Mouse (Mus musculus) heart, embryonic 16.5 days (tissue): Measurements from ENCODE around the gene Gm9887. TPM values are rescaled to one million over a fixed set of nuclear protein-coding genes. Genes with fewer than 3 reads are reported as not detected.

Source experiments
- ATAC-seq: fragments of 200-750 bp; cut with Nextera tagmentation; replicated peaks from 2 replicates; pipeline ENCODE4 v1.8.0; 2017; ENCODE audit warnings: moderate number of reproducible peaks; ENCODE audit not compliant: insufficient read depth, low FRiP score; ENCODE audit errors: extremely low read depth
- H3K27ac ChIP-seq: fragments of 300-500 bp; sonication (generic); 2 replicates; pipeline ENCODE4 v1.5.1; 2014; ENCODE audit warnings: mild to moderate bottlenecking, low read length, control low read depth, moderate library complexity
- H3K27me3 ChIP-seq: fragments of 300-500 bp; sonication (generic); 2 replicates; pipeline ENCODE4 v1.6.1; 2014; ENCODE audit warnings: low read length, mixed read lengths; ENCODE audit not compliant: control insufficient read depth, insufficient read depth
- H3K36me3 ChIP-seq: fragments of 300-500 bp; sonication (generic); 2 replicates; pipeline ENCODE4 v1.6.1; 2014; ENCODE audit not compliant: control insufficient read depth, insufficient read depth
- H3K4me1 ChIP-seq: fragments of 300-500 bp; sonication (generic); 2 replicates; pipeline ENCODE4 v1.6.1; 2014; ENCODE audit warnings: low read length, mixed read lengths; ENCODE audit not compliant: control insufficient read depth, insufficient read depth
- H3K4me2 ChIP-seq: fragments of 300-500 bp; sonication (generic); 2 replicates; pipeline ENCODE4 v1.6.1; 2014; ENCODE audit warnings: low read depth, mild to moderate bottlenecking, control low read depth, low read length
- H3K4me3 ChIP-seq: fragments of 300-500 bp; sonication (generic); 2 replicates; pipeline ENCODE4 v1.5.1; 2014; ENCODE audit warnings: mild to moderate bottlenecking, control low read depth, low read length
- H3K9ac ChIP-seq: fragments of 300-500 bp; sonication (generic); 2 replicates; pipeline ENCODE4 v1.6.1; 2014; ENCODE audit warnings: low read length, control low read depth
- H3K9me3 ChIP-seq: fragments of 300-500 bp; sonication (generic); replicated peaks from 2 replicates; pipeline ENCODE4 v1.6.1; 2016; ENCODE audit warnings: low read length; ENCODE audit not compliant: control insufficient read depth
- WGBS: fragments of 180-500 bp; shearing (Covaris S2); extraction: QIAGEN DNeasy Blood & Tissue Kit; methylation state at CpG from one replicate; pipeline ENCODE4 v1.1.7; 2014; 5-methylcytosine and 5-hydroxymethylcytosine counted together
- polyA plus RNA-seq: library from polyadenylated mRNA; unstranded; fragments of >200 nt; fragmentation: Nextera tagmentation; extraction: Ambion mirVana; gene quantifications from 2 replicates; pipeline ENCODE4 v1.2.1, GENCODE M21; 2015

Gene Gm9887
- polyA plus RNA-seq, 1 experiment from 2014 or later: 1.5 TPM

- no peak overlapping the region for H3K4me2 ChIP-seq
- WGBS: 52% methylated on average over 3 of the region's 3 CpGs
- H3K4me1 ChIP-seq: no peaks in the 10 kb centered on the region
- H3K36me3 ChIP-seq: no peaks in the 10 kb centered on the region
- H3K4me3 ChIP-seq: no peak overlapping the region
- H3K27me3 ChIP-seq: no peaks in the 10 kb centered on the region
- no peaks in the 10 kb centered on the region for H3K9me3 ChIP-seq
- ATAC-seq: no peak
- no peak overlapping the region for H3K27ac ChIP-seq
- H3K9ac ChIP-seq: no peak overlapping the region
Measured at GRCm38 (mm10) chr12:69413303-69413702, 41.0 kb upstream of the Gm9887 start.

DNA sequence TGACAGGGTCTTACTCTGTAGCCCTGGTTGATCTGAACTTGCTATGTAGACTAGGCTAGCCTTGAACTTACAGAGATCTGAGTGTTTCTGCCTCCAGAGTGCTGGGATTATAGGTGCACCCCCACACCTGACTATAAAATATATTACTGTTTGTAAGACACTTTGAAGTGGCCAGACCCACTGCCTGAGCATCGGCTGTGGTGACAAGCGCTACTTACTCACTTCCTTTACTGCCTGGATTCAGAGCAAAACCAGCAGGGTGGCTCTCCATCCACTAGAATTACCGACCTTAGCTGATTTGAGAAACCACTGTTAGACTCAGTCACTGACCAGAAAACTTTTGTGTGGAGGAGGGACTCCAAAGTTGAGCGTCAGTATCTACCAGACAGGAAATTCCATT lies 39.7 kb upstream of the Gm9887 start:
- no peaks in the 10 kb centered on the region for H3K4me1 ChIP-seq
- no peak overlapping the region for H3K4me3 ChIP-seq
- H3K27ac ChIP-seq: no peak overlapping the region
- H3K4me2 ChIP-seq: no peak overlapping the region
- no peaks in the 10 kb centered on the region for H3K9me3 ChIP-seq
- H3K9ac ChIP-seq: no peak overlapping the region
- H3K36me3 ChIP-seq: no peaks in the 10 kb centered on the region
- no peak for ATAC-seq
- WGBS: 48% methylated on average over 4 of the region's 4 CpGs
- H3K27me3 ChIP-seq: no peaks in the 10 kb centered on the region

GRCm38 (mm10) chr12:69410767-69411166 lies 38.5 kb upstream of the Gm9887 start:
- H3K27me3 ChIP-seq: no peaks in the 10 kb centered on the region
- no peaks in the 10 kb centered on the region for H3K4me1 ChIP-seq
- no peak overlapping the region for H3K27ac ChIP-seq
- no peaks in the 10 kb centered on the region for H3K9me3 ChIP-seq
- H3K4me2 ChIP-seq: no peak overlapping the region
- H3K36me3 ChIP-seq: no peaks in the 10 kb centered on the region
- WGBS: 53% methylated on average over 5 of the region's 5 CpGs
- no peak overlapping the region for H3K9ac ChIP-seq
- no peak for ATAC-seq
- H3K4me3 ChIP-seq: no peak overlapping the region

GRCm38 (mm10) chr12:69402594-69403167 lies 30.4 kb upstream of the Gm9887 start:
- Histone ChIP-seq H3K36me3 (no peaks in the 10 kb centered on the region), H3K4me3 (no peak overlapping the region), H3K27ac (no peak overlapping the region), H3K9me3 (no peaks in the 10 kb centered on the region), H3K27me3 (no peaks in the 10 kb centered on the region), H3K4me2 (no peak overlapping the region), H3K4me1 (no peaks in the 10 kb centered on the region), H3K9ac (no peak overlapping the region)
- 86% methylated on average over 13 of the region's 13 CpGs for WGBS
- ATAC-seq: no peak

GRCm38 (mm10) chr12:69402100-69402499 lies 29.8 kb upstream of the Gm9887 start:
- no peak overlapping the region for H3K4me2 ChIP-seq
- no peak overlapping the region for H3K27ac ChIP-seq
- H3K9ac ChIP-seq: no peak overlapping the region
- no peak for ATAC-seq
- H3K4me3 ChIP-seq: no peak overlapping the region
- no peaks in the 10 kb centered on the region for H3K9me3 ChIP-seq
- no peaks in the 10 kb centered on the region for H3K36me3 ChIP-seq
- 49% methylated on average over 9 of the region's 9 CpGs for WGBS
- H3K27me3 ChIP-seq: no peaks in the 10 kb centered on the region
- no peaks in the 10 kb centered on the region for H3K4me1 ChIP-seq

DNA sequence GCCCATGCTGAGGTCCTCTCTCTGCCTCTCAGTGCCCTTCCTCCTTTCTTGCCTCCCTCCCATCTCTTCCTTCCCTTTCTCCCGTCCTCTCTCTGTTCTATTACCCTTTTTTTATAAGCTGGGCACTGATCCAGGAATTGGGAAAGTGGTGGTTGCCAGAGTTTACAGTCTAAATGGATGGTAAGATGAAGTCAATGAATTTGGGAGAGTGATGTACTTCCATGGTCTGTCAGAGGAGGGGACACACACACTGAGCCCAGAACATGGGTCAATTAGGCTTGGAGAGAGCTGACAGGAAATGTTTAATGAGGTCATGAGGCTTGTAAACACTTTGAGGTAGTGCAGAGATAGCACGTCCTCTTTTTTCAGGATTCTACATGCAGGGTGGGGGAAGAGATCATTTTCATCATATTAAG lies 28.6 kb upstream of the Gm9887 start:
- H3K4me1 ChIP-seq: no peaks in the 10 kb centered on the region
- no peaks in the 10 kb centered on the region for H3K36me3 ChIP-seq
- H3K27me3 ChIP-seq: no peaks in the 10 kb centered on the region
- no peak for ATAC-seq
- WGBS: 25% methylated on average over 2 of the region's 2 CpGs
- no peak overlapping the region for H3K4me3 ChIP-seq
- no peaks in the 10 kb centered on the region for H3K9me3 ChIP-seq
- H3K4me2 ChIP-seq: no peak overlapping the region
- no peak overlapping the region for H3K9ac ChIP-seq
- no peak overlapping the region for H3K27ac ChIP-seq

- WGBS: 70% methylated on average over 4 of the region's 4 CpGs
- ATAC-seq: no peak
Measured at GRCm38 (mm10) chr12:69400367-69400766, 28.1 kb upstream of the Gm9887 start.

GRCm38 (mm10) chr12:69394456-69394855 lies 22.2 kb upstream of the Gm9887 start:
- no peak for ATAC-seq
- H3K9ac ChIP-seq: no peak overlapping the region
- H3K27me3 ChIP-seq: no peaks in the 10 kb centered on the region
- no peaks in the 10 kb centered on the region for H3K36me3 ChIP-seq
- H3K4me2 ChIP-seq: no peak overlapping the region
- WGBS: 77% methylated on average over 6 of the region's 6 CpGs
- H3K9me3 ChIP-seq: no peaks in the 10 kb centered on the region
- H3K27ac ChIP-seq: no peak overlapping the region
- H3K4me1 ChIP-seq: no peaks in the 10 kb centered on the region
- H3K4me3 ChIP-seq: no peak overlapping the region

More at GRCm38 (mm10) chr12:69400367-69400766, 28.1 kb upstream of the Gm9887 start:
- no peak overlapping the region for H3K9ac ChIP-seq
- no peak overlapping the region for H3K4me2 ChIP-seq
- H3K4me1 ChIP-seq: no peaks in the 10 kb centered on the region
- no peak overlapping the region for H3K4me3 ChIP-seq
- H3K36me3 ChIP-seq: no peaks in the 10 kb centered on the region
- H3K27ac ChIP-seq: no peak overlapping the region
- H3K27me3 ChIP-seq: no peaks in the 10 kb centered on the region
- no peaks in the 10 kb centered on the region for H3K9me3 ChIP-seq

DNA sequence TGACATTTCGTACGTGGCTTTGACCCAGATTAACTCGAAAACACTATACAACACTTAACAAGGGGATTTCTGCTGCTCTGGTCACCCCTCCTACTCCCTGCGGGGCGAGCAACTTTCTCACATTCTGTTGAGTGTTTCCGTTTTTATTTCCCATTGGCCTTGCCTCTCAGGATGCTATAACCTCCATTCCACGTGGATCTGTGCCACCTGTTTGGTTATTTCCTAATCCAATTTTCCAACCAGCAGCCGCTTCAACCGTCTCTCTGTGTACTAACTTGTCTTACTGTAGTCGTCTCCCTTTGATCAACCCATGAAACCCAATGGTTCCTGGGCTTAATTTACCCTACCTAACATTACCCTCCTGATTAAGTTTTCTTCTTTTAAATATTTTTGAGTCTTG lies 20.8 kb upstream of the Gm9887 start:
- Histone ChIP-seq H3K27me3 (no peaks in the 10 kb centered on the region), H3K9ac (no peak overlapping the region), H3K36me3 (no peaks in the 10 kb centered on the region), H3K9me3 (no peaks in the 10 kb centered on the region), H3K4me2 (no peak overlapping the region), H3K4me3 (no peak overlapping the region), H3K4me1 (no peaks in the 10 kb centered on the region), H3K27ac (no peak overlapping the region)
- ATAC-seq: no peak
- WGBS: 70% methylated on average over 10 of the region's 10 CpGs
